Mouse (Mus musculus) erythroblast, embryonic 14.5 days (primary cell): ENCODE data around the gene Kif26b.

Experiments used
- GATA1 ChIP-seq: IDR thresholded peaks from 2 replicates; pipeline ENCODE4 v1.6.1; 2012; ENCODE audit warnings: low read length, inconsistent platforms, mixed read lengths
- TAL1 ChIP-seq: IDR thresholded peaks from 3 replicates; pipeline ENCODE4 v1.6.1; 2012; ENCODE audit warnings: low read length, inconsistent platforms, mixed read lengths

DNA sequence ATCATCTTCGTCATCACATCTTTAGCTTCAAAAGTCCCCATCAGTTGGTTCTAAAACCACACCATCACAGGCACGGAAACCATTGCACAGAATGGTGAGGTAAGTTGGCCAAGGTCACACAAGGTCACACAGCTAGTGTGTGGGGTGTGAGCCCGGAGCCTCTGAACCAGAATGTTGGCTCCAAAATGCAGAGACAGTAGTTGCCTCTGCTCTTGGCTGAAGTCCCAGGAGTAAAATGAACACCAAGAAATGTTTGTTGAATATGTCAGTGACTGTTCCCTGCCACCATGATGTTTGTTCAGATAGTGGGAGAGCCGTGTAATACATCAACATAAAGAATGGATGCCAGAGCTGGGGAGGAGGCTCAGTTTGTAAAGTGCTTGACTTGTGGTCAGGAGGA, 193.9 kb downstream of the Kif26b start:
- TF ChIP-seq GATA1 (no peak), TAL1 (no peak)
